Mouse (Mus musculus) intestine, postnatal 0 days (tissue): Measurements from ENCODE around the gene Irf3. TPM values are rescaled to one million over a fixed set of nuclear protein-coding genes. Genes with fewer than 3 reads are reported as not detected.
A peak's percentile ranks its signal among the peaks of the same experiment; 100 is the strongest.

Experiments used
- ATAC-seq: fragments of 200-750 bp; cut with Nextera tagmentation; 2 replicates; pipeline ENCODE4 v1.8.0; 2017; ENCODE audit warnings: mild to moderate bottlenecking, moderate TSS enrichment, moderate library complexity
- H3K27ac ChIP-seq: fragments of 300-500 bp; sonication (generic); 2 replicates; pipeline ENCODE4 v1.5.1; 2014; ENCODE audit warnings: mild to moderate bottlenecking, low read depth, low read length, moderate library complexity
- H3K27me3 ChIP-seq: fragments of 300-500 bp; sonication (generic); replicated peaks from 2 replicates; pipeline ENCODE4 v1.6.1; 2014; ENCODE audit warnings: low read length, mixed read lengths; ENCODE audit not compliant: control insufficient read depth, insufficient read depth
- H3K36me3 ChIP-seq: fragments of 300-500 bp; sonication (generic); 2 replicates; pipeline ENCODE4 v1.6.1; 2014; ENCODE audit warnings: mild to moderate bottlenecking, moderate library complexity; ENCODE audit not compliant: control insufficient read depth, insufficient read depth
- H3K4me1 ChIP-seq: fragments of 300-500 bp; sonication (generic); replicated peaks from 2 replicates; pipeline ENCODE4 v1.6.1; 2014; ENCODE audit warnings: antibody characterized with exemption, low read length, mixed read lengths; ENCODE audit not compliant: control insufficient read depth, insufficient read depth
- H3K4me2 ChIP-seq: fragments of 300-500 bp; sonication (generic); replicated peaks from 2 replicates; pipeline ENCODE4 v1.6.1; 2014; ENCODE audit warnings: low read depth, mild to moderate bottlenecking, moderate library complexity
- H3K4me3 ChIP-seq: fragments of 300-500 bp; sonication (generic); 2 replicates; pipeline ENCODE4 v1.5.1; 2014; ENCODE audit warnings: low read depth, low read length
- H3K9ac ChIP-seq: fragments of 300-500 bp; sonication (generic); 2 replicates; pipeline ENCODE4 v1.6.1; 2014; ENCODE audit warnings: mild to moderate bottlenecking, low read depth, low read length
- H3K9me3 ChIP-seq: fragments of 300-500 bp; sonication (generic); 2 replicates; pipeline ENCODE4 v1.6.1; 2016; ENCODE audit warnings: mixed run types; ENCODE audit not compliant: control insufficient read depth
- CTCF ChIP-seq: sonication (generic); IDR thresholded peaks from 2 replicates; pipeline ENCODE4 v1.5.1; 2016; ENCODE audit warnings: low read depth, mild to moderate bottlenecking, control low read depth, antibody characterized with exemption, moderate library complexity
- WGBS: fragments of 180-500 bp; shearing (Covaris S2); extraction: QIAGEN DNeasy Blood & Tissue Kit; methylation state at CpG from one replicate; pipeline ENCODE4 v1.1.7; 2014; 5-methylcytosine and 5-hydroxymethylcytosine counted together
- polyA plus RNA-seq: library from polyadenylated mRNA; unstranded; fragments of >200 nt; fragmentation: Nextera tagmentation; extraction: Ambion mirVana; gene quantifications from 2 replicates; pipeline ENCODE4 v1.2.1, GENCODE M21; 2015

The Irf3 gene
- polyA plus RNA-seq, 1 experiment from 2014 or later = 53.2 TPM

DNA sequence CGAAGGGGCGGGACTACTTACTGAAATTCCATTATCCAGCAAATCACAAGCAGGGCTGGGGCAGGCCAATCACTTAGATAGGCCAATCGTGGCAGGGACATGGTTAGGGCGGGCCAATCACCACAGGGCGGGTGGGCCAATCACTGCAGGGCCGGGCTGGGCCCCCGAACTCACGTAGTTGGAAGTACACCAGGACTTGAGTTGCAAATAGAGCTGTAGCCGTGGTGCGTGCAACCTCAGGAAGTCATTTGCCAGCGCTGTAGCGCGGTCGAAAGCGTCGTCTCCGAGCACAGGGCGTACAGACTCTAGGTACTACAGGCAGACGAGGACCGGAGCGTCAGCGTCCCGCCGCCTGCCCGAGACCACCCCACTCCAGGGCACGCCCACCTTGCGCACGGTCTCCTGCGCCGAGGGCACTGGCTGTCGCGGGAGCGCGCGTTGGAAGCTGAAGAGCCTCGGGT is 27.2 kb upstream of the Irf3 start:
- TF ChIP-seq CTCF = no peak
- Histone ChIP-seq H3K4me2 (peak overlapping the region; percentile 96), H3K4me1 (peaks cover 4% of the 10 kb centered on the region; the same call in 1 of the 2 replicates), H3K27ac (peak overlapping the region; percentile 11; the same call in 1 of the 2 replicates), H3K4me3 (peak overlapping the region; percentile 48), H3K9ac (peak overlapping the region; percentile 37; the same call in 1 of the 2 replicates), H3K36me3 (peaks cover under 1% of the 10 kb centered on the region; the same call in 1 of the 2 replicates), H3K27me3 (no peaks in the 10 kb centered on the region), H3K9me3 (no peaks in the 10 kb centered on the region)
- WGBS = under 1% methylated on average over 36 of the region's 36 CpGs
- peak; percentile 91 for ATAC-seq

DNA sequence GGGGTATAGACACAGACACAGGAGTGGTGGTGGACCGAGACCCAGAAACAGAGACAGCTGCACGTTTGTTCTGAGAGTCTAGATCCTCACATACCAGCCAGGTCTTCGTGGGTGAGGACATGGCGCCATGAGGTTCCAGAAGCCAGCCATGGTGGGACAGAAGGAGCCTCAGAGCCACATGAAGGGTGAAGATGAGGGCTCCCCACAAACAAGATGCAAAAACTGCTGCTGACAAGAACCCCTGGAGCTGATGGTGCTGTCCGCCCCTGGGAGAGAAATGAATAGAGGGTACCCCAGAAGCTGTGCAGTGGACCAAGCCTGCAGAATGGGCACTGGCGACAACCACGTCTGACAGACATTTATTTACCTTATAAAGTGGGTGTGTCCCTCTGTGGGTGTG is 26.3 kb upstream of the Irf3 start:
- Histone ChIP-seq H3K4me1 (peaks cover 4% of the 10 kb centered on the region; the same call in 1 of the 2 replicates), H3K4me3 (no peak overlapping the region), H3K9ac (no peak overlapping the region), H3K4me2 (peak overlapping the region; percentile 96), H3K9me3 (no peaks in the 10 kb centered on the region), H3K27me3 (no peaks in the 10 kb centered on the region), H3K36me3 (peaks cover 5% of the 10 kb centered on the region; the same call in 1 of the 2 replicates), H3K27ac (no peak overlapping the region)
- ATAC-seq = no peak
- 56% methylated on average over 7 of the region's 7 CpGs for WGBS
- TF ChIP-seq CTCF = no peak

DNA sequence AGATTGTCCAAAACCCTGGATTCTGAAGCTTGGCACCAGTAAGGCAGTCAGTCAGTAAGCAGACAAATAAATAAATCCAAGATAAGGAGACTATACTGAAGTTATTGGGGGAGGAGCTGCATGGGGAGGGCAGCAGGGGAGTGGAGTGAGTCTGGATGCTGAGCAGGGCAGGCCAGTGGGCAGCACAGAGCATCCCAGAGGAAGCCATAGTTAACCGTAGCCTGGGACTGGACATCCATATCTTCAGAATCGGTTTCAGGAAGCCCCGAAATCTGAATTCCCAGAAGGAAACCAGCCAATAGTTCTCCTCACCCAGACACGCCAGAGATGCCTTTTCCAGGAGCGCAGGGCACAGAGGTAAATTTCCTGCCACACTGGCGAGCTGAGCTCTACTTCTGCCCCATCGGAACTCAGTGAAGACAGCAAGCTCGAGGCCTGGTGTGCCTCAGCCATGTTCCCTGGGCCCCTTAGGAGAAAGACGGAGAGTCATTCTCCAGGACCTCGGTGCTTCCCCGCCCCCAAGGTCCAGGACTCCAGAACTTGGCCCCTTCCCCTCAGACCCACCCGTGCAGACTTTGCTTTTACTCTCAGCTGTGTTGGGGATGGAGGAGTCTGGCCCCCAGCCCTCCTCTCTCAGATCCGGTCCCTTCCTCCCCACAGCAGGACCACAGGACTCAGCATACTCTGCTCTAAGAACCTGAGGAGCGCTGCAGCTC is 23.9 kb upstream of the Irf3 start:
- Histone ChIP-seq H3K4me2 (peak overlapping the region; percentile 63), H3K4me1 (peaks cover 4% of the 10 kb centered on the region; the same call in 1 of the 2 replicates), H3K4me3 (peak overlapping the region; percentile 42), H3K9ac (no peak overlapping the region), H3K27me3 (no peaks in the 10 kb centered on the region), H3K36me3 (peaks cover 30% of the 10 kb centered on the region), H3K9me3 (no peaks in the 10 kb centered on the region), H3K27ac (no peak overlapping the region)
- ATAC-seq = no peak
- 48% methylated on average over 14 of the region's 14 CpGs for WGBS
- no peak for TF ChIP-seq CTCF

DNA sequence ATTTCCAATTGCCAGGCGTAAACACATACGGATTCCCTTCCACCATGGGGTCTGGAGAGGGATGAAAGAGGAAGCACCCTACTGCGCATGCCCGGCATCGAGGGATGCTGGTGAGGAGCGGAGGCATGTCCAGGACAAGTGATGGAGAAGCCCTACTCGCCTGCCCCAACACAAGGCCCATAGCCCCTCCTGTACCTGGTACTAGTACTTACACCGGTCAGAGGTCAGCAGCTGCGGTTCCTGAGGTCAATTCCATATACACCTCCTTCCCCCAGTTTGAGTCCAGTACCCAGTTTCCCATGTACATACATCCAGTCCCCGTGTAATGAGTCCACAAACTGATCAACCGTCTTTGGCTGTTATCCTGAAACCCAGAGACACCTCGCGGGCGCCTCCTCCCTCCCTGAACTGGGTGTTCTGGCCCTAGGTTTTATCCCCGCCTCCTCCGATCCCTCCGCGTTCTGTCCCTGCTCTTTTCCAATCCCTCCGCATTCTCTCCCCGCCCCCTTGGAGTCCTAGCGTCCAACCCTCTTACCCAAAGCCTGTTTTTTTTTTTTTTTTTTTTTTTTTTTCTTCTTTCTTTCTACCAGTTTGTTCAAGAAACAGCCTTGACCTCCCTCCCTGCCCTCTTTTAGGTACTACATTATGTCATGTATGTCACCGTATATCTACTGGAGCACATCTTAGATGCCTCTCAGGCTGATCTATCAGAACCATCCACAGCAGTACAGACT is 22.9 kb upstream of the Irf3 start, which contains the start of gene Cpt1c:
TSS of gene Cpt1c (minus strand) at position 469 of the 734 bp plus-strand sequence.
- TF ChIP-seq CTCF = peak; percentile 15; the same call in 1 of the 2 replicates
- no peak for ATAC-seq

DNA sequence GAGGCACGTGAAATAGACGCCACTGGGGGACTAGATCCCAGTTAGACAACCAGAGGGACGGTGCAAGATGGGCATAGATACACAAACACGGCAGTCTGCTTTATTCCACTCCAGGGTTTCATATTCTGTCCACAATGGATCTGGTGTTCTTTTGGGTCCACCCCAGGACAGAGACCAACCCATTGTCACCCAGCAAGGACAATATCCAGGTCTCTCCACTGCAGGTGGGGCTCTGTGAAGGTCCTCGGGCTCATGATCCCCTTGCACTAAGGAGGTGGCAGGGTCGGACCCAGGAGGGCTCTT is 22.4 kb upstream of the Irf3 start:
- Histone ChIP-seq H3K4me2 (peak overlapping the region; percentile 63; the same call in 1 of the 2 replicates), H3K9ac (no peak overlapping the region), H3K27ac (no peak overlapping the region), H3K27me3 (no peaks in the 10 kb centered on the region), H3K36me3 (peaks cover 45% of the 10 kb centered on the region), H3K4me3 (no peak overlapping the region), H3K9me3 (no peaks in the 10 kb centered on the region), H3K4me1 (peaks cover 4% of the 10 kb centered on the region; the same call in 1 of the 2 replicates)
- no peak for ATAC-seq
- no peak for TF ChIP-seq CTCF
- 18% methylated on average over 6 of the region's 6 CpGs for WGBS

More for the DNA sequence above, 22.9 kb upstream of the Irf3 start, which contains the start of gene Cpt1c:
- H3K9ac ChIP-seq = 0 out of 2 replicates have a peak within 1 kb of the TSS, but pooled peaks have one; percentile 26
- peaks cover 40% of the 10 kb centered on the region for H3K36me3 ChIP-seq
- no peaks in the 10 kb centered on the region for H3K27me3 ChIP-seq
- peak within 1 kb of the TSS; percentile 42 for H3K4me3 ChIP-seq
- WGBS = 4% methylated on average over 22 of the region's 22 CpGs
- no peaks in the 10 kb centered on the region for H3K9me3 ChIP-seq
- H3K4me1 ChIP-seq = peaks cover 4% of the 10 kb centered on the region; the same call in 1 of the 2 replicates
- H3K27ac ChIP-seq = no peak within 1 kb of the TSS
- H3K4me2 ChIP-seq = peak within 1 kb of the TSS; percentile 63

DNA sequence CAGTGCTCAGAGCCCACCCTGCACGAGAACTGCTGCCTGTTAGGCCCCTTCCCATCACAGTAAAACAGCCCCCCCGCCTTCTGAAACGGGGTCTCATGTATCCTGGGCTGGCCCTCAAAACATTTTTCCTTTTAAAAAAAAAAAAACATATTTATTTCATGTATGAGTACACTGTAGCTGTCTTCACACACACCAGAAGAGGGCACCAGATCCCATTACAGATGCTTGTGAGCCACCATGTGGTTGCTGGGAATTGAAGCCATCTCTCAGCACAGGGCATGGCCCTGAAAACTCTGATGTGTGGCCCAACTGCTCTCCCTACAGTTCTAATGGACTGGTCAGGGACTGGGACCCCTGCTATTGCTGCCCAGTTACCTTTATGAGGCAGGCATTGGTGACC is 19.1 kb upstream of the Irf3 start:
- ATAC-seq = no peak
- H3K36me3 ChIP-seq = peaks cover 67% of the 10 kb centered on the region
- H3K4me2 ChIP-seq = no peak overlapping the region
- H3K27ac ChIP-seq = peak overlapping the region; percentile 30; the same call in 1 of the 2 replicates
- H3K9me3 ChIP-seq = no peaks in the 10 kb centered on the region
- no peaks in the 10 kb centered on the region for H3K27me3 ChIP-seq
- H3K4me3 ChIP-seq = no peak overlapping the region
- TF ChIP-seq CTCF = peak; percentile 18; the same call in 1 of the 2 replicates
- H3K4me1 ChIP-seq = no peaks in the 10 kb centered on the region
- 93% methylated on average over 3 of the region's 3 CpGs for WGBS
- no peak overlapping the region for H3K9ac ChIP-seq
